Comparison of ENCODE assay signal across 8 mouse cellular contexts in the genomic region with DNA sequence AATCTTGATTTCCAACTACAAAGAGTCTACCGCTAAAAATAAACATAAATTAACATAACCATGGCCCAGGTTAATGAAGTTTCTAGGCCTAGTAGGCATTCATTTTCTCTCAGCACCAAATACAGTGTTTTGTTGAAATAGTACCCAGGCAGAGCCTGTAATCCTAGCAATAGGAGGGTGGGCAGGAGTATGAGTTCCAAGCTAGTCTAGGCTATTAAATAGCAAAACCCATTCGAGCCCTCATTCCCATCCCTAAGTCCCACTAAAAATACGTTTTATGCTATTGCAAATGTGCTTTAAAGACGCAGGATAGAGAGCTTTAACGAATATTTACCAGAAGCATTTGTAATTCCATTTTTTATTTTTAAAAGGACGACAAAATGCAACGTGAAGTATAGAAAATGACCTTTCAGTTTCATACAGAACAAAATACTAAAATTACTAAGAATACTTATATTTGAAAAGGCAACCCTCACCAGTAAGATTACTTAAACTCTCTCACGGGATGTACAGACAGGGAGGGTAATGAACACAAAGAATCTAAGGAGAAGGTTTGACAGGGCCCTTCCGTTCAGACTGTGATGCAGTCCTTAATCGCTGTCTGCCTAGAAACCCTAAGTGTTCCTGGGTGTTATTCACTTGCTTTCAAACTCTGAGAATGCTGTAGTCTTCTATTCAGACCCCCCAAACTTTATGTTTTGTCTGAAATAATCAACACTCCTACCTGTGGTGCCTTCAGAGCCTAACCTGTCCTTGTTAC. TPM values are rescaled to one million over a fixed set of nuclear protein-coding genes. Genes with fewer than 3 reads are reported as not detected.
DNase-seq lines count a peak whose midpoint lies in the region; ATAC-seq and TF ChIP-seq lines count a peak whose summit lies in the region.

No protein-coding gene starts in this region.

- H3K4me3 ChIP-seq in thymus, adult 2 months (ENCODE audit: control insufficient read depth, insufficient read depth, low read length), result peak overlapping the region; percentile 81
- peak overlapping the region; percentile 93 for H3K4me3 ChIP-seq in limb, embryonic 12.5 days (replicated peaks)
- H3K4me3 ChIP-seq in stomach, embryonic 16.5 days (replicated peaks; ENCODE audit: low read length), result peak overlapping the region; percentile 79

- H3K4me2 ChIP-seq in limb, embryonic 12.5 days, result peak overlapping the region; percentile 85
- H3K4me2 ChIP-seq in stomach, embryonic 16.5 days (ENCODE audit: low read depth, low read length), result peak overlapping the region; percentile 96

- WGBS in thymus, adult 2 months, result 3% methylated on average over 10 of the region's 10 CpGs
- WGBS in limb, embryonic 12.5 days, result 5% methylated on average over 10 of the region's 10 CpGs
- 4% methylated on average over 10 of the region's 10 CpGs for WGBS in stomach, embryonic 16.5 days

- no peaks in the 10 kb centered on the region; the same call in 1 of the 2 replicates for H3K4me1 ChIP-seq in thymus, adult 2 months (replicated peaks; ENCODE audit: control insufficient read depth, insufficient read depth, low read length)
- peaks cover 30% of the 10 kb centered on the region for H3K4me1 ChIP-seq in limb, embryonic 12.5 days (replicated peaks)
- H3K4me1 ChIP-seq in stomach, embryonic 16.5 days (ENCODE audit: control insufficient read depth, insufficient read depth, low read length), result peaks cover 14% of the 10 kb centered on the region

- no peak for TF ChIP-seq CTCF in thymus, adult 2 months (IDR thresholded peaks at IDR 0.05; ENCODE audit: borderline replicate concordance, control insufficient read depth, extremely low read depth, insufficient read depth, low read length, poor library complexity)

- DNase-seq in cerebellum, adult 9-10 months, result peak; percentile 63
- no peak for DNase-seq in cerebellum, postnatal 14 days
- DNase-seq in thymus, adult 2 months, result no peak
- no peak for DNase-seq in thymus, postnatal 36 days
- DNase-seq in MN1 (ENCODE audit: low spot score), result no peak
- DNase-seq in T-cell, adult 2 months (ENCODE audit: low spot score), result no peak

- peaks cover 3% of the 10 kb centered on the region; the same call in 1 of the 2 replicates for H3K36me3 ChIP-seq in thymus, adult 2 months (ENCODE audit: control insufficient read depth, insufficient read depth, low read length)
- peaks cover 5% of the 10 kb centered on the region; the same call in 1 of the 2 replicates for H3K36me3 ChIP-seq in limb, embryonic 12.5 days
- H3K36me3 ChIP-seq in stomach, embryonic 16.5 days (ENCODE audit: control insufficient read depth, insufficient read depth, low read length), result 0 out of 2 replicates have a peak, but pooled peaks cover 4% of the 10 kb centered on the region

- ATAC-seq in limb, embryonic 12.5 days (ENCODE audit: insufficient number of reproducible peaks, insufficient read depth, low FRiP score, low TSS enrichment, low read depth), result no peak
- ATAC-seq in stomach, embryonic 16.5 days (ENCODE audit: insufficient read depth, low FRiP score), result no peak

- H3K27me3 ChIP-seq in thymus, adult 2 months (ENCODE audit: control insufficient read depth, insufficient read depth, low read length), result no peaks in the 10 kb centered on the region
- no peaks in the 10 kb centered on the region for H3K27me3 ChIP-seq in limb, embryonic 12.5 days
- H3K27me3 ChIP-seq in stomach, embryonic 16.5 days (ENCODE audit: control insufficient read depth, insufficient read depth, low read length), result no peaks in the 10 kb centered on the region

- H3K9ac ChIP-seq in limb, embryonic 12.5 days (replicated peaks), result peak overlapping the region; percentile 99
- peak overlapping the region; percentile 96 for H3K9ac ChIP-seq in stomach, embryonic 16.5 days (ENCODE audit: low read length)

- no peaks in the 10 kb centered on the region for H3K9me3 ChIP-seq in limb, embryonic 12.5 days
- no peaks in the 10 kb centered on the region for H3K9me3 ChIP-seq in stomach, embryonic 16.5 days (replicated peaks; ENCODE audit: control insufficient read depth, low read length)

- peak overlapping the region; percentile 96 for H3K27ac ChIP-seq in thymus, adult 2 months (ENCODE audit: control insufficient read depth, insufficient read depth, low read length)
- H3K27ac ChIP-seq in limb, embryonic 12.5 days, result peak overlapping the region; percentile 100
- H3K27ac ChIP-seq in stomach, embryonic 16.5 days (ENCODE audit: low read length), result peak overlapping the region; percentile 100

- no peak for TF ChIP-seq POLR2A in thymus, adult 2 months (IDR thresholded peaks at IDR 0.05; ENCODE audit: control insufficient read depth, extremely low read depth, insufficient read depth, low read length, poor library complexity)

RNA-seq across cellular contexts. Expression of a gene that starts 2.1 kb away (rescaled TPM):
- polyA plus RNA-seq in thymus, adult 2 months (2012; rRNA removed), result 37.0 and 40.7 TPM in 2 replicates
- 109 TPM in 2 replicates for polyA plus RNA-seq in limb, embryonic 12.5 days (2016; fragmentation: Nextera tagmentation; extraction: Ambion mirVana)
- polyA plus RNA-seq in stomach, embryonic 16.5 days (2015; fragmentation: Nextera tagmentation; extraction: Ambion mirVana), result 90.9 and 94.0 TPM in 2 replicates
